Mouse (Mus musculus): ENCODE measurements at regions not wholly inside any gene's neighbourhood (a gene's known extent, or its start where the extent isn't known, plus 50 kb on each side); places are given as distances from the start of the nearest gene placed in this dataset.

GRCm38 (mm10) chr9:31609731-31610130, 145.5 kb upstream of the Tmem45b start:
- Histone ChIP-seq H3K4me2 (no peak overlapping the region), H3K27ac (no peak overlapping the region), H3K9ac (no peak overlapping the region), H3K4me3 (replicated peaks) (no peak overlapping the region), H3K36me3 (no peaks in the 10 kb centered on the region), H3K9me3 (no peaks in the 10 kb centered on the region), H3K4me1 (0 out of 2 replicates have a peak, but pooled peaks cover 3% of the 10 kb centered on the region), H3K27me3 (replicated peaks) (no peaks in the 10 kb centered on the region)
- WGBS, result 88% methylated on average over 3 of the region's 3 CpGs
- ATAC-seq (ENCODE audit: insufficient read depth, low FRiP score, low read depth), result no peak

GRCm38 (mm10) chr9:31608084-31608870, 144.0 kb upstream of the Tmem45b start:
- H3K4me2 ChIP-seq, result no peak overlapping the region
- no peaks in the 10 kb centered on the region for H3K36me3 ChIP-seq
- ATAC-seq (ENCODE audit: insufficient read depth, low FRiP score, low read depth), result no peak
- no peak overlapping the region for H3K27ac ChIP-seq
- H3K9me3 ChIP-seq, result no peaks in the 10 kb centered on the region
- H3K27me3 ChIP-seq (replicated peaks), result no peaks in the 10 kb centered on the region
- 0 out of 2 replicates have a peak, but pooled peaks cover 3% of the 10 kb centered on the region for H3K4me1 ChIP-seq
- 54% methylated on average over 8 of the region's 8 CpGs for WGBS
- no peak overlapping the region for H3K4me3 ChIP-seq (replicated peaks)
- H3K9ac ChIP-seq, result no peak overlapping the region

- H3K27me3 ChIP-seq (replicated peaks), result no peaks in the 10 kb centered on the region
- no peak overlapping the region for H3K9ac ChIP-seq
- no peak overlapping the region for H3K27ac ChIP-seq
- H3K9me3 ChIP-seq, result no peaks in the 10 kb centered on the region
- WGBS, result 87% methylated on average over 6 of the region's 6 CpGs
- H3K36me3 ChIP-seq, result no peaks in the 10 kb centered on the region
- H3K4me3 ChIP-seq (replicated peaks), result no peak overlapping the region
- 0 out of 2 replicates have a peak, but pooled peaks cover 3% of the 10 kb centered on the region for H3K4me1 ChIP-seq
- no peak overlapping the region for H3K4me2 ChIP-seq
- ATAC-seq (ENCODE audit: insufficient read depth, low FRiP score, low read depth), result no peak
Measured at GRCm38 (mm10) chr9:31606936-31607335, 142.7 kb upstream of the Tmem45b start.

- ATAC-seq (ENCODE audit: insufficient read depth, low FRiP score, low read depth), result no peak
- Histone ChIP-seq H3K36me3 (no peaks in the 10 kb centered on the region), H3K9ac (no peak overlapping the region), H3K27me3 (replicated peaks) (no peaks in the 10 kb centered on the region), H3K4me3 (replicated peaks) (no peak overlapping the region), H3K9me3 (no peaks in the 10 kb centered on the region), H3K4me2 (no peak overlapping the region), H3K4me1 (no peaks in the 10 kb centered on the region), H3K27ac (no peak overlapping the region)
- 81% methylated on average over 6 of the region's 6 CpGs for WGBS
Measured at GRCm38 (mm10) chr9:31604497-31605090, 140.3 kb upstream of the Tmem45b start.

- Histone ChIP-seq H3K27ac (no peak overlapping the region), H3K9ac (no peak overlapping the region), H3K4me2 (no peak overlapping the region), H3K27me3 (replicated peaks) (no peaks in the 10 kb centered on the region), H3K4me1 (no peaks in the 10 kb centered on the region), H3K4me3 (replicated peaks) (no peak overlapping the region), H3K36me3 (no peaks in the 10 kb centered on the region), H3K9me3 (no peaks in the 10 kb centered on the region)
- peak; percentile 78; the same call in 1 of the 2 replicates for ATAC-seq (ENCODE audit: insufficient read depth, low FRiP score, low read depth)
- 74% methylated on average over 4 of the region's 4 CpGs for WGBS
Measured at GRCm38 (mm10) chr9:31602707-31603106, 138.4 kb upstream of the Tmem45b start.

- Histone ChIP-seq H3K4me1 (no peaks in the 10 kb centered on the region), H3K4me2 (no peak overlapping the region), H3K9ac (no peak overlapping the region), H3K9me3 (no peaks in the 10 kb centered on the region), H3K4me3 (replicated peaks) (no peak overlapping the region), H3K27ac (no peak overlapping the region), H3K27me3 (replicated peaks) (no peaks in the 10 kb centered on the region), H3K36me3 (no peaks in the 10 kb centered on the region)
- ATAC-seq (ENCODE audit: insufficient read depth, low FRiP score, low read depth), result no peak
- WGBS, result 81% methylated on average over 7 of the region's 7 CpGs
Measured at GRCm38 (mm10) chr9:31595096-31595495, 130.8 kb upstream of the Tmem45b start.

- no peak overlapping the region for H3K4me3 ChIP-seq (replicated peaks)
- H3K36me3 ChIP-seq, result no peaks in the 10 kb centered on the region
- H3K4me2 ChIP-seq, result no peak overlapping the region
- H3K9me3 ChIP-seq, result no peaks in the 10 kb centered on the region
- H3K27ac ChIP-seq, result no peak overlapping the region
- H3K27me3 ChIP-seq (replicated peaks), result no peaks in the 10 kb centered on the region
- no peak for ATAC-seq (ENCODE audit: insufficient read depth, low FRiP score, low read depth)
- H3K9ac ChIP-seq, result no peak overlapping the region
- H3K4me1 ChIP-seq, result no peaks in the 10 kb centered on the region
Measured at GRCm38 (mm10) chr9:31587671-31588070, 123.4 kb upstream of the Tmem45b start.

GRCm38 (mm10) chr9:31583983-31584382, 119.7 kb upstream of the Tmem45b start:
- no peaks in the 10 kb centered on the region for H3K27me3 ChIP-seq (replicated peaks)
- H3K9ac ChIP-seq, result no peak overlapping the region
- ATAC-seq (ENCODE audit: insufficient read depth, low FRiP score, low read depth), result no peak
- 70% methylated on average over 10 of the region's 10 CpGs for WGBS
- no peak overlapping the region for H3K4me3 ChIP-seq (replicated peaks)
- no peak overlapping the region for H3K4me2 ChIP-seq
- H3K4me1 ChIP-seq, result no peaks in the 10 kb centered on the region
- H3K9me3 ChIP-seq, result no peaks in the 10 kb centered on the region
- no peak overlapping the region for H3K27ac ChIP-seq
- H3K36me3 ChIP-seq, result no peaks in the 10 kb centered on the region

GRCm38 (mm10) chr9:31582947-31583346, 118.7 kb upstream of the Tmem45b start:
- H3K36me3 ChIP-seq, result no peaks in the 10 kb centered on the region
- no peak overlapping the region for H3K27ac ChIP-seq
- WGBS, result 67% methylated on average over 7 of the region's 7 CpGs
- no peak overlapping the region for H3K4me3 ChIP-seq (replicated peaks)
- H3K9me3 ChIP-seq, result no peaks in the 10 kb centered on the region
- no peaks in the 10 kb centered on the region for H3K27me3 ChIP-seq (replicated peaks)
- no peak overlapping the region for H3K9ac ChIP-seq
- H3K4me1 ChIP-seq, result no peaks in the 10 kb centered on the region
- no peak for ATAC-seq (ENCODE audit: insufficient read depth, low FRiP score, low read depth)
- no peak overlapping the region for H3K4me2 ChIP-seq

- 0 out of 2 replicates have a peak, but pooled peaks have one; percentile 18 for ATAC-seq (ENCODE audit: insufficient read depth, low FRiP score, low read depth)
- H3K9ac ChIP-seq, result no peak overlapping the region
- no peaks in the 10 kb centered on the region for H3K36me3 ChIP-seq
- no peak overlapping the region for H3K27ac ChIP-seq
- H3K27me3 ChIP-seq (replicated peaks), result no peaks in the 10 kb centered on the region
- no peaks in the 10 kb centered on the region for H3K9me3 ChIP-seq
- no peak overlapping the region for H3K4me3 ChIP-seq (replicated peaks)
- H3K4me2 ChIP-seq, result no peak overlapping the region
- H3K4me1 ChIP-seq, result no peaks in the 10 kb centered on the region
- 82% methylated on average over 8 of the region's 8 CpGs for WGBS
Measured at GRCm38 (mm10) chr9:31578506-31579173, 114.4 kb upstream of the Tmem45b start.

- ATAC-seq (ENCODE audit: insufficient read depth, low FRiP score, low read depth), result no peak
- Histone ChIP-seq H3K27me3 (replicated peaks) (no peaks in the 10 kb centered on the region), H3K9me3 (no peaks in the 10 kb centered on the region), H3K27ac (no peak overlapping the region), H3K36me3 (no peaks in the 10 kb centered on the region), H3K9ac (no peak overlapping the region), H3K4me3 (replicated peaks) (no peak overlapping the region), H3K4me1 (no peaks in the 10 kb centered on the region), H3K4me2 (no peak overlapping the region)
- WGBS, result 71% methylated on average over 7 of the region's 7 CpGs
Measured at GRCm38 (mm10) chr9:31577066-31577465, 112.8 kb upstream of the Tmem45b start.

GRCm38 (mm10) chr9:31567029-31567428, 102.8 kb upstream of the Tmem45b start:
- 67% methylated on average over 10 of the region's 10 CpGs for WGBS
- ATAC-seq (ENCODE audit: insufficient read depth, low FRiP score, low read depth), result no peak
- no peak overlapping the region for H3K27ac ChIP-seq

More at GRCm38 (mm10) chr9:31567029-31567428, 102.8 kb upstream of the Tmem45b start:
- no peak overlapping the region for H3K4me2 ChIP-seq
- H3K4me3 ChIP-seq (replicated peaks), result no peak overlapping the region
- H3K36me3 ChIP-seq, result no peaks in the 10 kb centered on the region
- no peaks in the 10 kb centered on the region for H3K27me3 ChIP-seq (replicated peaks)
- H3K9me3 ChIP-seq, result no peaks in the 10 kb centered on the region
- no peak overlapping the region for H3K9ac ChIP-seq
- H3K4me1 ChIP-seq, result no peaks in the 10 kb centered on the region

Measured in stomach, embryonic 15.5 days (tissue).